Mouse (Mus musculus): ENCODE results near the gene Grk1. TPM values are rescaled to one million over a fixed set of nuclear protein-coding genes. Genes with fewer than 3 reads are reported as not detected.

The Grk1 gene
- total and polyA plus RNA-seq, 3 experiments: under 0.01 to 0.03 TPM; not detected in 1

DNA sequence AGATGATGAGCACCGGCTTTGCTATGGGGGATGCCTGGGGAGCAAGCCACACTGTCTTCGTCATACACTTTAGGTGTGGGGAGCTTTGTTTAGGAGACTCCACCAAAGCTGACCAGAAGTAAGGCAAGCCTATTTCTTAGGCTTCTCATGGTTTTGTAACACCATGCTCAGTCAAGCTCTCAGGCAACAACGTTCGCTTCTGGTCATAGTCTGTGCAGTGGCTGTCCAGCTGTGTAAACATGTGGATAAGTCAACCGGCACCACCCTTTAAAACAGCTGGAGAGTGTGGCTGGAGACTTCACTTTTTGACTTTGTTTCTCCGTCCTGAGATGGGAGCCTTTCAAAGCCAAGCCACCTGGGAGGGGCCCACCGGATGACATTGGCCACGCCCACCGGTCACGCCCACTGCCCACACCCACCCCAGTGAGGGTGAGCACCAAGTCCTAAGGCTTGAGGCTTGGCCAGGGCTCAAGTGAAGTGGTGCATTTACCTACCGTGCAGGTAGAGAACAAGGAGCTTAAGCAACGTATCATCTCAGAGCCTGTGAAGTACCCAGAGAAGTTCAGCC, 9.0 kb downstream of the Grk1 start:
- H3K27me3 ChIP-seq (ENCODE audit: control insufficient read depth in 1 of 2, insufficient read depth in 2 of 2, low read length in 2 of 2): peaks cover 4 to 5% of the 10 kb centered on the region in 2 experiments; a peak in 3 of 4 replicates
- DNase-seq (ENCODE audit: low read depth, low spot score): no peak
- no peak overlapping the region for H3K9ac ChIP-seq (ENCODE audit: control insufficient read depth, low read depth, low read length, poor library complexity, severe bottlenecking)
- no peak for TF ChIP-seq ZKSCAN1 (IDR thresholded peaks at IDR 0.05; ENCODE audit: low read depth, low read length)
- TF ChIP-seq SMC3 (IDR thresholded peaks at IDR 0.05; ENCODE audit: low read depth, low read length): no peak
- TF ChIP-seq EP300 (IDR thresholded peaks at IDR 0.05; ENCODE audit: low read depth in 1 of 2, low read length in 2 of 2): no peak
- H3K79me2 ChIP-seq (ENCODE audit: control insufficient read depth, insufficient read depth, low read length, poor library complexity): no peaks in the 10 kb centered on the region
- H3K9me3 ChIP-seq (replicated peaks; ENCODE audit: insufficient read depth, low read length): no peaks in the 10 kb centered on the region
- no peak overlapping the region for H3K4me3 ChIP-seq (ENCODE audit: control insufficient read depth in 1 of 2, insufficient read depth in 1 of 2, low read depth in 2 of 2, low read length in 2 of 2)
- no peak overlapping the region for H3K27ac ChIP-seq (ENCODE audit: control insufficient read depth, low read depth, low read length)
- no peaks in the 10 kb centered on the region for H3K4me1 ChIP-seq (ENCODE audit: control insufficient read depth in 1 of 2, insufficient read depth in 2 of 2, low read length in 2 of 2)
- H3K36me3 ChIP-seq (ENCODE audit: control insufficient read depth in 1 of 2, insufficient read depth in 2 of 2, low read length in 2 of 2): no peaks in the 10 kb centered on the region

DNA sequence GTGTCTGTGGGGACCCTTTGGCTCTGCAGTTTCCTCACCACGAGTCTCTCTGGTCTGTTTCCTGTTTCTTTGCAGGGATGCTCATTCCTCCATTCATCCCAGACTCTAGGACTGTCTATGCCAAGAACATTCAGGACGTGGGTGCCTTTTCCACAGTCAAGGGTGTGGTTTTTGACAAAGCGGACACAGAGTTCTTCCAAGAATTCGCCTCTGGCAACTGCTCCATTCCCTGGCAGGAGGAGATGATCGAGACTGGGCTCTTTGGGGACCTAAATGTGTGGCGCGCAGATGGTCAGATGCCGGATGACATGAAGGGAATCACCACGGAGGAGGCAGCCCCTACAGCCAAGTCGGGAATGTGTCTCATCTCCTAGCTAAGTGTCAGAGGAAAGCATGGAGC, 11.0 kb downstream of the Grk1 start:
- Histone ChIP-seq H3K36me3 (ENCODE audit: control insufficient read depth in 1 of 2, insufficient read depth in 2 of 2, low read length in 2 of 2) (no peaks in the 10 kb centered on the region), H3K27ac (ENCODE audit: control insufficient read depth, low read depth, low read length) (no peak overlapping the region), H3K79me2 (ENCODE audit: control insufficient read depth, insufficient read depth, low read length, poor library complexity) (no peaks in the 10 kb centered on the region), H3K9me3 (replicated peaks; ENCODE audit: insufficient read depth, low read length) (no peaks in the 10 kb centered on the region), H3K4me1 (ENCODE audit: control insufficient read depth in 1 of 2, insufficient read depth in 2 of 2, low read length in 2 of 2) (no peaks in the 10 kb centered on the region), H3K4me3 (ENCODE audit: control insufficient read depth in 1 of 2, insufficient read depth in 1 of 2, low read depth in 2 of 2, low read length in 2 of 2) (no peak overlapping the region), H3K27me3 (ENCODE audit: control insufficient read depth in 1 of 2, insufficient read depth in 2 of 2, low read length in 2 of 2) (peaks cover 4 to 5% of the 10 kb centered on the region in 2 experiments), H3K9ac (ENCODE audit: control insufficient read depth, low read depth, low read length, poor library complexity, severe bottlenecking) (no peak overlapping the region)
- TF ChIP-seq MEF2A (IDR thresholded peaks at IDR 0.05; ENCODE audit: extremely low read depth, insufficient replicate concordance, low read depth, low read length, poor library complexity, severe bottlenecking) (no peak), USF1 (IDR thresholded peaks at IDR 0.05; ENCODE audit: low read depth, low read length) (no peak), USF2 (IDR thresholded peaks at IDR 0.05; ENCODE audit: borderline replicate concordance in 1 of 2, insufficient read depth in 1 of 2, low read depth in 1 of 2, low read length in 2 of 2) (no peak), CTCF (IDR thresholded peaks at IDR 0.05 in 2 of 3, conservative IDR thresholded peaks at IDR 0.05 in 1 of 3; ENCODE audit: control insufficient read depth in 1 of 3, insufficient read depth in 1 of 3, low read depth in 2 of 3, low read length in 3 of 3, poor library complexity in 1 of 3, severe bottlenecking in 1 of 3) (no peak), MXI1 (IDR thresholded peaks at IDR 0.05; ENCODE audit: low read depth, low read length) (no peak), MAX (IDR thresholded peaks at IDR 0.05; ENCODE audit: low read length) (no peak), E2F4 (IDR thresholded peaks at IDR 0.05; ENCODE audit: borderline replicate concordance, low read depth, low read length) (no peak), BHLHE40 (IDR thresholded peaks at IDR 0.05; ENCODE audit: borderline replicate concordance, low read depth, low read length) (no peak), ZC3H11A (IDR thresholded peaks at IDR 0.05; ENCODE audit: low read depth, low read length) (no peak), ZNF384 (IDR thresholded peaks at IDR 0.05; ENCODE audit: low read depth, low read length) (no peak), NELFE (IDR thresholded peaks at IDR 0.05; ENCODE audit: low read depth, low read length) (no peak)
- DNase-seq (ENCODE audit: low read depth, low spot score): no peak
